Mouse (Mus musculus) forebrain, embryonic 13.5 days (tissue): ENCODE results near the gene Pglyrp1. TPM values are rescaled to one million over a fixed set of nuclear protein-coding genes. Genes with fewer than 3 reads are reported as not detected.
"Not testable (repeated sequence)": the region's sequence is repeated elsewhere in the genome, so short reads cannot be mapped to it uniquely, and the experiment has no call there.

Experiments used
- ATAC-seq: fragments of 200-750 bp; cut with Nextera tagmentation; 2 replicates; pipeline ENCODE4 v1.8.0; 2017
- H3K27ac ChIP-seq: fragments of 300-500 bp; sonication (generic); 2 replicates; pipeline ENCODE4 v1.5.1; 2015; ENCODE audit warnings: inconsistent platforms, mild to moderate bottlenecking, moderate library complexity
- H3K27me3 ChIP-seq: fragments of 300-500 bp; sonication (generic); 2 replicates; pipeline ENCODE4 v1.6.1; 2015; ENCODE audit warnings: mild to moderate bottlenecking, inconsistent platforms
- H3K36me3 ChIP-seq: fragments of 300-500 bp; sonication (generic); 2 replicates; pipeline ENCODE4 v1.6.1; 2015; ENCODE audit warnings: mild to moderate bottlenecking, inconsistent platforms; ENCODE audit not compliant: poor library complexity, severe bottlenecking
- H3K4me1 ChIP-seq: fragments of 300-500 bp; sonication (generic); 2 replicates; pipeline ENCODE4 v1.6.1; 2015; ENCODE audit warnings: inconsistent platforms
- H3K4me2 ChIP-seq: fragments of 300-500 bp; sonication (generic); 2 replicates; pipeline ENCODE4 v1.6.1; 2015; ENCODE audit warnings: inconsistent platforms, mild to moderate bottlenecking, moderate library complexity
- H3K4me3 ChIP-seq: fragments of 300-500 bp; sonication (generic); 2 replicates; pipeline ENCODE4 v1.5.1; 2015; ENCODE audit warnings: mild to moderate bottlenecking, inconsistent platforms
- H3K9ac ChIP-seq: fragments of 300-500 bp; sonication (generic); 2 replicates; pipeline ENCODE4 v1.6.1; 2015; ENCODE audit warnings: mild to moderate bottlenecking, inconsistent platforms
- H3K9me3 ChIP-seq: fragments of 300-500 bp; sonication (generic); replicated peaks from 2 replicates; pipeline ENCODE4 v1.6.1; 2016; ENCODE audit warnings: inconsistent platforms
- WGBS: fragments of 180-500 bp; shearing (Covaris S2); methylation state at CpG from one replicate; pipeline ENCODE4 v1.1.7; 2015; 5-methylcytosine and 5-hydroxymethylcytosine counted together
- polyA plus RNA-seq: library from polyadenylated mRNA; unstranded; fragments of >200 nt; fragmentation: Nextera tagmentation; extraction: Ambion mirVana; gene quantifications from 2 replicates; pipeline ENCODE4 v1.2.1, GENCODE M21; 2015

The Pglyrp1 gene
- polyA plus RNA-seq = 7.4 and 8.2 TPM in 2 replicates

DNA sequence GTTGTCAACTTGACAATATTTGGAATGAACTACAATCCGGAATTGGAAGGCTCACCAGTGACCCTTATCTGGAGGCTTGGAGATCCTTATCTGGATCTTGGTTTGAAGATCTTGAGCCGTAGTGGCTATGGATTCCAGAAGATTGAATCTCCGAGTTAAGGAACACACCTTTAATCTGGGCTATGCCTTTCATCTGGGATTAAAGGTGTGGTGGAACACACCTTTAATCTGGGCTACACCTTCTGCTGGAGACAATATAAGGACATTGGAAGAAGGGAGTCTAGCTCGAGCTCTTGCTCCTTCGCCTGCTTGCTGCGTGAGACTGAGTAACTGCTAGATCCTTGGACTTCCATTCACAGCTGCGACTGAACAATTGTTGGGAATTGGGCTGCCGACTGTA lies at the start of gene Pglyrp1:
Gene Pglyrp1 (plus strand): TSS at position 301 of the 400 bp plus-strand sequence.
- H3K36me3 ChIP-seq, H3K4me2 ChIP-seq, H3K9me3 ChIP-seq, H3K4me1 ChIP-seq, H3K27ac ChIP-seq, H3K4me3 ChIP-seq, H3K9ac ChIP-seq, ATAC-seq, H3K27me3 ChIP-seq: not testable (repeated sequence)
- WGBS = 89% methylated on average over 1 of the region's 8 CpGs

DNA sequence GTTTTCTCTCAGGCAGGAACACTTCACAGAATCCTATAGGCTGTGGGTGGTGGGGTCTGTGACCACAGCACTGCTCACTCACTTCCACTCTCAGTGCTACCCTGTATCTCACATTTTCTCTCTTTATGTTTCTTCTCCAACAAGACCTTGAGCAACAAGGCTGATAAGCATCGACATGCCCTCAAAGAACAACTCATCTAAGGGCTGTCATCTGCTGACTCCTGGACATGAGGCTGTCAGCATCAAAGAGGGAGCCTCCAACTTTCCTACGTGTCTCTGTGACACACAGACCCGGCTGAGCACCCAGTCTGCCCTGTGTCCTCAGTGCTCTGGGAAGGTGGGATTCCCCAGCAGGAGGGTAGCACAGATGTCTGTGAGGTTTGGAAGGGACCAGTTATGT lies 49.6 kb upstream of the Pglyrp1 start, which contains the start of gene Psg17:
Gene Psg17 (minus strand): TSS at position 101 of the 400 bp plus-strand sequence.
- H3K4me2 ChIP-seq = no peak within 1 kb of the TSS
- 66% methylated on average over 3 of the region's 3 CpGs for WGBS
- H3K4me3 ChIP-seq = no peak within 1 kb of the TSS
- H3K27me3 ChIP-seq = no peaks in the 10 kb centered on the region
- H3K9ac ChIP-seq = no peak within 1 kb of the TSS
- H3K4me1 ChIP-seq = no peaks in the 10 kb centered on the region
- no peaks in the 10 kb centered on the region for H3K9me3 ChIP-seq
- no peak for ATAC-seq
- no peak within 1 kb of the TSS for H3K27ac ChIP-seq
- no peaks in the 10 kb centered on the region for H3K36me3 ChIP-seq

DNA sequence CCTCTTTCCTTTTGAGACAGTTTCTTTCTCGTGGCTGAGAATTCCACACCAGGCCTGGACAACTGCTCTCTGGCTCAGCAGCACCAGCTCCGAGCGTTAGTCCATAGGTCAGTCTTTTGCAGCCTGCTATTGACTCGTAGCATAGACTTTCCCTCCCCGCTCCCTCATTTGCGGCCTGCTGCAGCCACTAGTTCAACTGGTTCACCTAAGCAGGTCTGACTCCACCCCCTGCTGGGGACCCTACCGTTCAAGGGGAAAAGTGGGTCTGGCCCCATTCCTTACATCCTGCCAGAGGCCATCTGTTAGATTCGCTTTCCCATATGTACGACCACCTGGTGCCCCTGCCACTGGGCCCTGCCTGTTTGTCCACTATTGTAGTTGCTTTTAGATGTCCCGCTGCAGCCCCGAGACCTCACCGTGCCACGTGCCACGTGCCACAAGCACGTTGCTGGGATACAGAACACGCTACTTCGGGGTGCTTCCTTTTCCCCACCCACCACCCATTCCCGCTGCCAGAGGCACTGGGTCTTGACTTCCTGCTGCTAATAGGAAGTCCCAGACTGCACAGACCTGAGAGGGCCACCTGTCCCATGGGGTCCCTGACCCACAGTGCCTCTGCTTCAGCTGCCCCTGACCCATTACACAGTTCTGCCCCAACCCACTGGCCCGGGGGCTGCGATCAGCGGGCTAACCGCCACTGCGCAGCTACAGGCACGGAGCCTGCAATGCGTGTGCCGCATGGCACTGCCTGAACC lies 43.2 kb upstream of the Pglyrp1 start:
- H3K4me2 ChIP-seq = no peak overlapping the region
- ATAC-seq = no peak
- H3K4me1 ChIP-seq = no peaks in the 10 kb centered on the region
- H3K36me3 ChIP-seq = no peaks in the 10 kb centered on the region
- H3K4me3 ChIP-seq = no peak overlapping the region
- H3K27me3 ChIP-seq = no peaks in the 10 kb centered on the region
- H3K9me3 ChIP-seq = no peaks in the 10 kb centered on the region
- no peak overlapping the region for H3K27ac ChIP-seq
- no peak overlapping the region for H3K9ac ChIP-seq
- WGBS = 61% methylated on average over 26 of the region's 26 CpGs

DNA sequence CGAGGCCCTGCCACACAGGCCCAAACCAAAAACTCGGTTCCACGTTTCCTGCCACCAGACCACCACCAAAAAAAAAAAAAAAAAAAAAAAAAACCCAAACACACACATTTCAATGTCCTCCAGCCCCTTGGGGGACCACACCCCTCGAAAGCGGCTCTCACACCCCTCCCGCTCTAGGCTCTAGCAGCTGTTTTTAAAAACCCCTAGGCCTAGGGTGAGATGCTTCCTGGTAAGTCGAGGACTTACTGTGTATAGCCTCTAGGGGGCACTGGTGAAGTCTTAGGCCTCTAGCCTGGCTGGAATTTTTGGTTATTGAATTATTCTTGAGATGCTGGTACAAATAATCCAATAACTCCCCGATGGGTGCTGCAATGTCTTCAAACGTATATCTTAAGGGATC lies 42.5 kb upstream of the Pglyrp1 start:
- Histone ChIP-seq H3K27me3 (no peaks in the 10 kb centered on the region), H3K9ac (no peak overlapping the region), H3K36me3 (no peaks in the 10 kb centered on the region), H3K9me3 (0 out of 2 replicates have a peak, but pooled peaks cover 4% of the 10 kb centered on the region), H3K27ac (no peak overlapping the region), H3K4me1 (no peaks in the 10 kb centered on the region), H3K4me2 (no peak overlapping the region), H3K4me3 (no peak overlapping the region)
- 65% methylated on average over 9 of the region's 9 CpGs for WGBS
- ATAC-seq = no peak

DNA sequence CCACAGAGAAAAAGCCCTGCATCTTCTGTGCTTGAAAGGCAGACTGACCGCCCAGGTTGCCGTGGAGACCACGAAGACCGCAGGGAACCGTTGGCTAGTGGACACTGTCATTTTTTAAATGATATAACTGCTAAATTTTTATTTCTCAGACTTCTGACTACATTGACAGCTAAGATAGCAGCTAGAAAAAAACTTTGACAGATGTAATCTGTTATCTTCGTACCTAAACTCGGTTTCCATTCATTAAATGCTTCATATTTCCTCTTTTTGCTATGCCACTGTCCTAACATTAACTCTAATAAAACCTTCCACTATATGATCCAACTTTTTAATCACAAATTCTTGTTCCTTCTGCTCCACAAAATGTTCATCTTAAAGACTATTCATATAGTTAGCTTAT lies 41.6 kb upstream of the Pglyrp1 start:
- 89% methylated on average over 7 of the region's 7 CpGs for WGBS
- ATAC-seq = no peak
- H3K27me3 ChIP-seq = no peaks in the 10 kb centered on the region
- H3K9ac ChIP-seq = no peak overlapping the region
- H3K4me2 ChIP-seq = no peak overlapping the region
- H3K36me3 ChIP-seq = no peaks in the 10 kb centered on the region
- H3K4me3 ChIP-seq = no peak overlapping the region
- no peak overlapping the region for H3K27ac ChIP-seq
- H3K9me3 ChIP-seq = 0 out of 2 replicates have a peak, but pooled peaks cover 4% of the 10 kb centered on the region
- H3K4me1 ChIP-seq = no peaks in the 10 kb centered on the region

DNA sequence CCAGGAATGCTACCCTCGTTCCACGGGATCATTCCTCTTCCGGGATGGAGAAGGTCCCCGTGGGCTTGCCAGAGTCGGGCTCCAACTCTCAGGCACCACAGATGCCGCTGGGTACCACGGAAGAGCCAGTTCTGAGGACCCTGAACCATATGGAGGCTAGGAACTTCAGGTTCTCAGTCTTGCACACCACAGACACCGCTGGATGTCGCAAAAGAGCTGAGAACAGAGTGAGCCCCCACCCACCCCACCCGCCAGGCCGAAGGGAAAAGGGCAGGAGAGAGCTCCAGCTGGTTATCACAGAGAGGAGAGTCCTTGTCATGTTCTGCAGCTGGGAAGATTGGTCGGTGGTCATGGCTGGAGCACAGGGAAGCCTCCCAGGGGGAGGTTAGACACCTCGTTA lies 38.8 kb upstream of the Pglyrp1 start:
- Histone ChIP-seq H3K27me3 (no peaks in the 10 kb centered on the region), H3K27ac (no peak overlapping the region), H3K36me3 (no peaks in the 10 kb centered on the region), H3K4me1 (no peaks in the 10 kb centered on the region), H3K4me2 (no peak overlapping the region), H3K9me3 (0 out of 2 replicates have a peak, but pooled peaks cover 4% of the 10 kb centered on the region), H3K4me3 (no peak overlapping the region), H3K9ac (no peak overlapping the region)
- no peak for ATAC-seq
- 37% methylated on average over 13 of the region's 13 CpGs for WGBS

DNA sequence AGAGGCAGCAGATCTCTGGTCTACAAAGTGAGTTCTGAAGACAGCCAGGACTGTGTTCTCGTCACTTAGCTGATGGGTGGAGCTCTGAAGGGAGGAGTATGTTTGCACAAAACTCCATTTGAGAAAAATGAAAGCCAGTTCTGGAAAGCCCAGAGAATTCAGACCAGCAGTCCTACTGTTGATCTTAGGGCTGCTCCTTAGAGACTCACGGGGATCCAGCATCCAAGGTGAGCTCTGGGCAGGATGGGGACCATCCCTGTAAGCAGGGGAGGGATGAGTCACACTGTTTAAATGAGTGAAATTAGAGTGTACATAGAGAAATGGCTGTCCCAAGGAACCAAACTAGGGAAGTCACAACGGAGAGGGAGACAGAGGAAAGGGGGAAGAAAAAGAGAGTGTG lies 31.3 kb upstream of the Pglyrp1 start, which contains the start of gene Mill2:
Gene Mill2 (plus strand): TSS at position 102 of the 400 bp plus-strand sequence.
- H3K9me3 ChIP-seq = no peaks in the 10 kb centered on the region
- H3K4me1 ChIP-seq = 0 out of 2 replicates have a peak, but pooled peaks cover 4% of the 10 kb centered on the region
- H3K9ac ChIP-seq = peak within 1 kb of the TSS; percentile 55
- 0 out of 2 replicates have a peak within 1 kb of the TSS, but pooled peaks have one; percentile 3 for H3K27ac ChIP-seq
- ATAC-seq = no peak
- peak within 1 kb of the TSS; percentile 32 for H3K4me3 ChIP-seq
- H3K4me2 ChIP-seq = peak within 1 kb of the TSS; percentile 63
- H3K27me3 ChIP-seq = no peaks in the 10 kb centered on the region
- 19% methylated on average over 3 of the region's 3 CpGs for WGBS
- H3K36me3 ChIP-seq = no peaks in the 10 kb centered on the region

DNA sequence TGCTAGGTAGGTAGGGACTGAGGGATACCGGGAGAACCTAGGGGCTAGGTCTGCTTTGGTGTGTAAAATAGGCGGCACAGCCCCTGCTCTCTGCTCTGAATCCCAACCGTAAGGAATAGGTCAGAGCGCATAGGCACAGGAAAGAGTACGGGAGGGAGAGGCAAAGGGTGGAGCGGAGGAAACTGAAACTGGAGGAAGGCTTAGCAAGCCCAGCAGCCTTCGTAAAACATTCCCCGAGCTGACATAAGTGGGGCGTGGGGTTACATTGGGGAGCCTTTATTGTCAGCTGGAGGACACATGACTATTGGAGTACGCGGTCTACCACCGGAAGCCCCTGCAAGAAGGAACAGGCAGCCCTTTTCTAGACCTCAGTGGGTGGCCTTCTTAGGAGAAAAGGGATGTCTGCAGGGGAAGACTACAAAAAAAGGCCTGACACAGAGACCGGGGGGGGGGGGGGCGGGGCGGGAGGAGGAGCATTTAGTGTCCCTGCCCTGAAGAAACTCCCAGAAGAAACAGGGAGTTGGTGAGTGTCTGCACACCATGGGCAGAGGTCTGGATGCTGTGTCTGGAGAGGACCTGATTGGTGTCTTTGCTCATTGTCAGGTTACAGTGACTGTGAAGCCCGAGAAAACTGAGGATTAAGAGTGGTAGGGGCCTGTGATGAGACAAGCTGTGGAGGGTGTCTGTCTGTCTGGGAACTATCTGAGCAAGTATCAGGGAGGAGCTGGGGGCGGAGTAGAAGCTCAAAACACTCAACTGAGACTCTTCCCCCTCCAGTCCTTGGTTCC lies 30.6 kb upstream of the Pglyrp1 start:
- ATAC-seq = peak; percentile 45
- H3K9ac ChIP-seq = peak overlapping the region; percentile 55
- H3K4me3 ChIP-seq = peak overlapping the region; percentile 32
- H3K27me3 ChIP-seq = no peaks in the 10 kb centered on the region
- no peaks in the 10 kb centered on the region for H3K36me3 ChIP-seq
- 0 out of 2 replicates have a peak, but pooled peaks cover 4% of the 10 kb centered on the region for H3K4me1 ChIP-seq
- peak overlapping the region; percentile 63 for H3K4me2 ChIP-seq
- WGBS = 3% methylated on average over 14 of the region's 17 CpGs
- 0 out of 2 replicates have a peak overlapping the region, but pooled peaks have one; percentile 3 for H3K27ac ChIP-seq
- no peaks in the 10 kb centered on the region for H3K9me3 ChIP-seq

DNA sequence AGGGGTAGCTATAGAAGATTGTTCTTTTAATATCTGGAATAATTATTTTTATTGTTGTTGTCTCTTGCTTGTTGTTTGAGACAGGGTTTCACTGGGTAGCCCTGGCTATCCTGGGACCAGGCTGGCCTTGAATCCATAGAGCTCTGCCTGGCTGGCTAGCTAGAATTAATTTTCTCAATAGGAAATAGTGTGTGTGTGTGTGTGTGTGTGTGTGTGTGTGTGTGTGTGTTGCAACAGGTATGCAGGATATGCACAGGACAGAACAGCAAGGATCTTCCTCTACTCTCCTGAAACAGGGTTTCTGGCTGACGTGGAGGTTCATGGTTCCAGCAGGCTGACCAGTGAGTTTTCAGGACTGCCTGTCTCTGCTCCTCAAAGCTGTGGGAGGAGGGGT lies 30.0 kb upstream of the Pglyrp1 start:
- H3K4me3 ChIP-seq = no peak overlapping the region
- 0 out of 2 replicates have a peak, but pooled peaks cover 4% of the 10 kb centered on the region for H3K4me1 ChIP-seq
- no peaks in the 10 kb centered on the region for H3K9me3 ChIP-seq
- H3K9ac ChIP-seq = no peak overlapping the region
- no peaks in the 10 kb centered on the region for H3K36me3 ChIP-seq
- ATAC-seq = no peak
- WGBS = 73% methylated on average over 1 of the region's 1 CpGs
- no peaks in the 10 kb centered on the region for H3K27me3 ChIP-seq
- H3K27ac ChIP-seq = no peak overlapping the region
- peak overlapping the region; percentile 63 for H3K4me2 ChIP-seq

DNA sequence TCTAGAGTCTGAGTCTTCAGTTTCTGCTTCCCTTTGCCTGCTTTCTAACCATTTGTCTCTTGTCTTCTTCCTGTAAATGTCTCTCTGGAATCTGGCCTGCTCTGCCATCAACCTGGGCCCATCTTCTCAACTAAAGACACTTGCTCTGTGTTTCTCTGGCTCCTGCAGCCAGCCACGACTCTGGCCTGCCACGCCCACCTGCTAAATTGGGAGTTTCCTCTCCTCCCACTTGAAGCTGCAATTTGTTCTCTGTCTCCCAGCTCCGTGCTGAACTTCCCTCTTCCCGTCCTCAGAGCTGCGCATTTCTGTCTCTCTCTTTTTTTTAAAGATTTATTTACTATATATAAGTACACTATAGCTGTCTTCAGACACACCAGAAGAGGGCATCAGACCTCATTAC lies 26.3 kb upstream of the Pglyrp1 start:
- ATAC-seq = no peak
- H3K9ac ChIP-seq = no peak overlapping the region
- WGBS = 55% methylated on average over 5 of the region's 5 CpGs

DNA sequence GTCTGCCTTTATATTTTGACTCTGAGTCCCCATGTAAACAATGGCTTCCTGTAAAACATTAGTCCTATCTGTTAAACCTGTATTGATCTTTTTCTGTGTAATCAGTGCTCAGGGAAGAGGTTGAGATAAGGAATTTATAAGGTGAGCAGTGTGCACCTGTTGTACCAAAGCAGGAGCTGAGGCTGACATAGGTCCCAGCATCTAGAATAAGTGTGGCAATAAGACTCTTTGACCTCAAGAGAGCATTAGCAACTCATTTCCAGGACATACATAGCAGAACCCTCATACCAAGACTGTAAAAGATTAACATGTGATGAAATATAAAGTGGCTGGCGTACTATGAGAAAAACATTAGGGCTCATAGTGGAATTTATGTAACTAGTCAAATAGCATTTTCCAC lies 22.7 kb upstream of the Pglyrp1 start:
- H3K36me3 ChIP-seq = no peaks in the 10 kb centered on the region
- no peak overlapping the region for H3K4me2 ChIP-seq
- 91% methylated on average over 1 of the region's 1 CpGs for WGBS

More for the DNA sequence above, 26.3 kb upstream of the Pglyrp1 start:
- Histone ChIP-seq H3K4me2 (no peak overlapping the region), H3K4me3 (no peak overlapping the region), H3K27ac (no peak overlapping the region), H3K36me3 (no peaks in the 10 kb centered on the region), H3K9me3 (no peaks in the 10 kb centered on the region), H3K4me1 (0 out of 2 replicates have a peak, but pooled peaks cover 4% of the 10 kb centered on the region), H3K27me3 (no peaks in the 10 kb centered on the region)

DNA sequence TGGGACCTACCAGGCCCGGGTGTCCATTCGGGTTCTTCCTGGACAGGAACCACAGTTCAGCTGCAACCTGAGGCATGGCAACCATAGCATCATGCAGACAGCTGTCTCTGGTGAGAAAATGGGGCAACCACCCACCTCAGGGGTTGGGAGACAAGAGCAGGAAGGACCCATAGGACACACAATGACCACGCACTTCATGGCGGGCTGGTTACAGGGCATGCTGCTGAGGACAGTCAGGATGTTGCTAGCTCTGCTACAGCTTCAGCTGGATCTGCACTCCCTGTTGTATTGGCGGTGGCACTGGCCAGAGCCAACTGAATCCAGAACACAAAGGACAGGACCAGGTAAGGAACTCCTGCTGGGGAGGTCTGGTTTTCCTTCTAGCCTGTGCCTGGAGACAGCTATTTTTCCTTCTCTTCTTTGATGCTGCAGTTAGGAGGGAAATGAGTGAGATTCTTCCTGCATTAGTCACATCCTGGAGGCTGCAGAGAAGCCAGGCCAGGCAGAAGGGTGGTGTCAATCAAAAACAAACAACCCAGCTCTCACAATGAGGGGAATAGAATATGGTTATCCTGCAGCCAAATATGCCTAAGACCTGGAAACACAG lies 12.7 kb upstream of the Pglyrp1 start:
- no peak for ATAC-seq
- no peaks in the 10 kb centered on the region for H3K9me3 ChIP-seq
- no peak overlapping the region for H3K4me2 ChIP-seq
- no peaks in the 10 kb centered on the region for H3K36me3 ChIP-seq
- H3K27ac ChIP-seq = no peak overlapping the region
- no peaks in the 10 kb centered on the region for H3K4me1 ChIP-seq
- 78% methylated on average over 5 of the region's 5 CpGs for WGBS
- no peak overlapping the region for H3K4me3 ChIP-seq
- no peaks in the 10 kb centered on the region for H3K27me3 ChIP-seq
- H3K9ac ChIP-seq = no peak overlapping the region

More for the DNA sequence above, 22.7 kb upstream of the Pglyrp1 start:
- Histone ChIP-seq H3K4me3 (no peak overlapping the region), H3K9ac (no peak overlapping the region), H3K9me3 (no peaks in the 10 kb centered on the region), H3K27me3 (no peaks in the 10 kb centered on the region), H3K27ac (no peak overlapping the region), H3K4me1 (no peaks in the 10 kb centered on the region)
- ATAC-seq = no peak
